Mouse (Mus musculus) megakaryocyte, embryonic 14.5 days (primary cell): ENCODE results near the gene Ascl5.

ENCODE experiments used
- FLI1 ChIP-seq: IDR thresholded peaks from 2 replicates; pipeline ENCODE4 v1.6.1; 2012; ENCODE audit warnings: low read length, inconsistent platforms, mixed read lengths
- GATA1 ChIP-seq: IDR thresholded peaks from 3 replicates; pipeline ENCODE4 v1.6.1; 2012; ENCODE audit warnings: mixed read lengths, low read length, inconsistent platforms, borderline replicate concordance

DNA sequence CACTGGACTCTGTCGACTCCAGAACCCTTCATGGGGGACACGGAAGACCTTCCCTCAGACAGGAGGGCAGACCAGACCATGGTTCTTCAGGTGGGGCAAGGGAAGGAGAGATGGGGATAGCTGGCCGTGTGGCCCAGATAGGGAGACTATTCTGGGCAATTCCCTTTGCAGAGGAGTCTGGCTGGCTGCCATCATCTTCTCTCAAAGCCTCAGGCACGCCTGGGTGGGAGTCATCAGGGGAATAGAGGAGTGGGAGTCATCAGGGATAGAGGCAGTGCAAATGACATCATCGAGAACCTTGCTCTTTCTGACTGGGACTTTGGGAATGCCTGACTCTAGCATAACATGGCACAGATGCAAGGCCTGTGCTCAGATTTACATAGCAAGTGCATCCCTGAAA, 13.4 kb downstream of the Ascl5 start:
- TF ChIP-seq GATA1 (no peak), FLI1 (no peak)
